Mouse (Mus musculus): ENCODE data around the gene Polr3gl.

GRCm38 (mm10) chr3:96623201-96623600 lies 29.2 kb upstream of the Polr3gl start:
- TF ChIP-seq CTCF (IDR thresholded peaks at IDR 0.05; ENCODE audit: low read depth, low read length) (no peak), POLR2A (IDR thresholded peaks at IDR 0.05; ENCODE audit: extremely low read depth, insufficient read depth, low read length) (no peak)

Data from liver, adult 2 months (tissue).